Mouse (Mus musculus): ENCODE results near the gene A030003K21Rik. TPM values are rescaled to one million over a fixed set of nuclear protein-coding genes. Genes with fewer than 3 reads are reported as not detected.
"Not testable (repeated sequence)": the region's sequence is repeated elsewhere in the genome, so short reads cannot be mapped to it uniquely, and the experiment has no call there.

Gene A030003K21Rik
- polyA plus RNA-seq (2012; rRNA removed) = 0.08 TPM in 1 of 2 replicates, not detected in the other
- polyA plus RNA-seq (2014; fragmentation: Nextera tagmentation; extraction: Ambion mirVana) = 0.33 TPM in 1 of 2 replicates, not detected in the other

- DNase-seq (ENCODE audit: low spot score); H3K27ac ChIP-seq (replicated peaks; ENCODE audit: low read depth, low read length); ATAC-seq (ENCODE audit: low FRiP score, low read depth); H3K4me1 ChIP-seq (ENCODE audit: control insufficient read depth, insufficient read depth, low read length); H3K9me3 ChIP-seq (ENCODE audit: control insufficient read depth, low read length); H3K9ac ChIP-seq (ENCODE audit: low read depth, low read length, severe bottlenecking); H3K27me3 ChIP-seq (ENCODE audit: control insufficient read depth, insufficient read depth, low read length); H3K36me3 ChIP-seq (ENCODE audit: control insufficient read depth, insufficient read depth, low read length); H3K4me3 ChIP-seq (replicated peaks; ENCODE audit: low read length); H3K4me2 ChIP-seq (replicated peaks; ENCODE audit: low read depth, low read length, severe bottlenecking): not testable (repeated sequence)
- whole genome bisulfite sequencing = no CpG with 5 or more reads among the region's 6 CpGs
Observed at GRCm38 (mm10) chr1:82943295-82943694, at the start of gene A030003K21Rik. Gene A030003K21Rik (minus strand): TSS chr1:82943388.

- Histone ChIP-seq H3K4me2 (replicated peaks; ENCODE audit: low read depth, low read length, severe bottlenecking) (no peak overlapping the region), H3K4me3 (replicated peaks; ENCODE audit: low read length) (no peak overlapping the region), H3K27ac (replicated peaks; ENCODE audit: low read depth, low read length) (no peak overlapping the region), H3K4me1 (ENCODE audit: control insufficient read depth, insufficient read depth, low read length) (0 out of 2 replicates have a peak, but pooled peaks cover 4% of the 10 kb centered on the region), H3K9ac (ENCODE audit: low read depth, low read length, severe bottlenecking) (no peak overlapping the region), H3K9me3 (ENCODE audit: control insufficient read depth, low read length) (no peaks in the 10 kb centered on the region), H3K36me3 (ENCODE audit: control insufficient read depth, insufficient read depth, low read length) (no peaks in the 10 kb centered on the region), H3K27me3 (ENCODE audit: control insufficient read depth, insufficient read depth, low read length) (no peaks in the 10 kb centered on the region)
- ATAC-seq (ENCODE audit: low FRiP score, low read depth) (no peak), DNase-seq (ENCODE audit: low spot score) (no peak)
- 84% methylated on average over 6 of the region's 6 CpGs for WGBS
- TF ChIP-seq POLR2A (IDR thresholded peaks at IDR 0.05; ENCODE audit: borderline replicate concordance, extremely low read depth, insufficient read depth, insufficient read length) = no peak
Observed at GRCm38 (mm10) chr1:82992093-82992492, 48.9 kb upstream of the A030003K21Rik start.

- no peak for DNase-seq (ENCODE audit: low spot score)
- no peaks in the 10 kb centered on the region for H3K9me3 ChIP-seq (ENCODE audit: control insufficient read depth, low read length)
- no peaks in the 10 kb centered on the region for H3K27me3 ChIP-seq (ENCODE audit: control insufficient read depth, insufficient read depth, low read length)
- WGBS = 75% methylated on average over 3 of the region's 3 CpGs
- H3K4me3 ChIP-seq (replicated peaks; ENCODE audit: low read length) = no peak overlapping the region
- no peak for TF ChIP-seq POLR2A (IDR thresholded peaks at IDR 0.05; ENCODE audit: borderline replicate concordance, extremely low read depth, insufficient read depth, insufficient read length)
- no peak overlapping the region for H3K4me2 ChIP-seq (replicated peaks; ENCODE audit: low read depth, low read length, severe bottlenecking)
- no peak overlapping the region for H3K9ac ChIP-seq (ENCODE audit: low read depth, low read length, severe bottlenecking)
- 0 out of 2 replicates have a peak, but pooled peaks cover 4% of the 10 kb centered on the region for H3K4me1 ChIP-seq (ENCODE audit: control insufficient read depth, insufficient read depth, low read length)
- H3K36me3 ChIP-seq (ENCODE audit: control insufficient read depth, insufficient read depth, low read length) = no peaks in the 10 kb centered on the region
- no peak for ATAC-seq (ENCODE audit: low FRiP score, low read depth)
- no peak overlapping the region for H3K27ac ChIP-seq (replicated peaks; ENCODE audit: low read depth, low read length)
Observed at GRCm38 (mm10) chr1:82991596-82991995, 48.4 kb upstream of the A030003K21Rik start.

GRCm38 (mm10) chr1:82991062-82991461, 47.9 kb upstream of the A030003K21Rik start:
- WGBS = 50% methylated on average over 4 of the region's 4 CpGs
- TF ChIP-seq POLR2A (IDR thresholded peaks at IDR 0.05; ENCODE audit: borderline replicate concordance, extremely low read depth, insufficient read depth, insufficient read length) = no peak
- 0 out of 2 replicates have a peak, but pooled peaks cover 4% of the 10 kb centered on the region for H3K4me1 ChIP-seq (ENCODE audit: control insufficient read depth, insufficient read depth, low read length)
- no peak overlapping the region for H3K4me3 ChIP-seq (replicated peaks; ENCODE audit: low read length)
- no peak for DNase-seq (ENCODE audit: low spot score)
- H3K36me3 ChIP-seq (ENCODE audit: control insufficient read depth, insufficient read depth, low read length) = no peaks in the 10 kb centered on the region
- H3K27ac ChIP-seq (replicated peaks; ENCODE audit: low read depth, low read length) = no peak overlapping the region
- H3K9ac ChIP-seq (ENCODE audit: low read depth, low read length, severe bottlenecking) = no peak overlapping the region
- H3K9me3 ChIP-seq (ENCODE audit: control insufficient read depth, low read length) = no peaks in the 10 kb centered on the region
- ATAC-seq (ENCODE audit: low FRiP score, low read depth) = no peak
- no peak overlapping the region for H3K4me2 ChIP-seq (replicated peaks; ENCODE audit: low read depth, low read length, severe bottlenecking)
- no peaks in the 10 kb centered on the region for H3K27me3 ChIP-seq (ENCODE audit: control insufficient read depth, insufficient read depth, low read length)

GRCm38 (mm10) chr1:82987530-82988198, 44.5 kb upstream of the A030003K21Rik start:
- peak; percentile 64 for DNase-seq (ENCODE audit: low spot score)
- H3K9ac ChIP-seq (ENCODE audit: low read depth, low read length, severe bottlenecking) = no peak overlapping the region
- WGBS = 35% methylated on average over 4 of the region's 4 CpGs
- H3K36me3 ChIP-seq (ENCODE audit: control insufficient read depth, insufficient read depth, low read length) = no peaks in the 10 kb centered on the region
- H3K4me1 ChIP-seq (ENCODE audit: control insufficient read depth, insufficient read depth, low read length) = 0 out of 2 replicates have a peak, but pooled peaks cover 4% of the 10 kb centered on the region
- ATAC-seq (ENCODE audit: low FRiP score, low read depth) = no peak
- TF ChIP-seq POLR2A (IDR thresholded peaks at IDR 0.05; ENCODE audit: borderline replicate concordance, extremely low read depth, insufficient read depth, insufficient read length) = no peak
- no peak overlapping the region for H3K27ac ChIP-seq (replicated peaks; ENCODE audit: low read depth, low read length)
- no peaks in the 10 kb centered on the region for H3K27me3 ChIP-seq (ENCODE audit: control insufficient read depth, insufficient read depth, low read length)
- no peak overlapping the region for H3K4me2 ChIP-seq (replicated peaks; ENCODE audit: low read depth, low read length, severe bottlenecking)
- H3K9me3 ChIP-seq (ENCODE audit: control insufficient read depth, low read length) = no peaks in the 10 kb centered on the region
- no peak overlapping the region for H3K4me3 ChIP-seq (replicated peaks; ENCODE audit: low read length)
